Mouse (Mus musculus) liver, embryonic 14.5 days (tissue): ENCODE measurements around the gene Akt3. TPM values are rescaled to one million over a fixed set of nuclear protein-coding genes. Genes with fewer than 3 reads are reported as not detected.

Source experiments
- ATAC-seq: fragments of 200-750 bp; cut with Nextera tagmentation; 2 replicates; pipeline ENCODE4 v1.8.0; 2017; ENCODE audit warnings: moderate number of reproducible peaks, mild to moderate bottlenecking, moderate library complexity; ENCODE audit not compliant: insufficient read depth
- DNase-seq, 3 experiments: peaks; one replicate each; pipeline ENCODE4 v3.0.0-alpha.2; 2012 to 2013; ENCODE audit warnings: low read depth in 3 of 3, low spot score in 3 of 3
- H3K27ac ChIP-seq: fragments of 300-500 bp; sonication (generic); 2 replicates; pipeline ENCODE4 v1.5.1; 2014; ENCODE audit warnings: moderate library complexity, mild to moderate bottlenecking, control low read depth, inconsistent platforms
- H3K27me3 ChIP-seq: fragments of 300-500 bp; sonication (generic); 2 replicates; pipeline ENCODE4 v1.6.1; 2014; ENCODE audit warnings: mild to moderate bottlenecking, low read length, moderate library complexity; ENCODE audit not compliant: control insufficient read depth, insufficient read depth
- H3K36me3 ChIP-seq: fragments of 300-500 bp; sonication (generic); replicated peaks from 2 replicates; pipeline ENCODE4 v1.6.1; 2014; ENCODE audit warnings: low read depth; ENCODE audit not compliant: control insufficient read depth, insufficient read depth
- H3K4me1 ChIP-seq, 2 experiments: fragments of 200-500 bp in 1 of 2; fragments of 300-500 bp in 1 of 2; sonication (generic) in 1 of 2; replicated peaks; 2 replicates each; pipeline ENCODE4 v1.6.1; 2012 to 2014; ENCODE audit warnings: antibody characterized with exemption in 1 of 2, inconsistent platforms in 1 of 2, low read length in 1 of 2; ENCODE audit not compliant: control insufficient read depth in 2 of 2, insufficient read depth in 2 of 2
- H3K4me2 ChIP-seq: fragments of 300-500 bp; sonication (generic); 2 replicates; pipeline ENCODE4 v1.6.1; 2014; ENCODE audit warnings: low read depth, mild to moderate bottlenecking, control low read depth, moderate library complexity
- H3K4me3 ChIP-seq, 2 experiments: fragments of 200-500 bp in 1 of 2; fragments of 300-500 bp in 1 of 2; sonication (generic) in 1 of 2; 2 replicates each; pipeline ENCODE4 v1.5.1; 2012 to 2014; ENCODE audit warnings: low read depth in 2 of 2, low read length in 2 of 2, mild to moderate bottlenecking in 2 of 2, control low read depth in 1 of 2, inconsistent platforms in 1 of 2, moderate library complexity in 1 of 2; ENCODE audit not compliant: insufficient read depth in 1 of 2
- H3K9ac ChIP-seq: fragments of 300-500 bp; sonication (generic); replicated peaks from 2 replicates; pipeline ENCODE4 v1.6.1; 2014; ENCODE audit warnings: mild to moderate bottlenecking, control low read depth, moderate library complexity
- H3K9me3 ChIP-seq: fragments of 300-500 bp; sonication (generic); 2 replicates; pipeline ENCODE4 v1.6.1; 2016; ENCODE audit warnings: low read length, mixed read lengths; ENCODE audit not compliant: control insufficient read depth
- CTCF ChIP-seq: IDR thresholded peaks from 2 replicates; pipeline ENCODE4 v1.5.1; 2016; ENCODE audit warnings: antibody characterized with exemption, low read depth, control low read depth
- EP300 ChIP-seq: IDR thresholded peaks from 2 replicates; pipeline ENCODE4 v1.6.1; 2016; ENCODE audit warnings: antibody characterized with exemption, low read depth
- WGBS: fragments of 180-500 bp; shearing (Covaris S2); extraction: QIAGEN DNeasy Blood & Tissue Kit; methylation state at CpG from one replicate; pipeline ENCODE4 v1.1.7; 2014; ENCODE audit not compliant: insufficient replicate concordance; 5-methylcytosine and 5-hydroxymethylcytosine counted together
- polyA plus RNA-seq, 2 experiments: library from polyadenylated mRNA; depleted of rRNA in 1 of 2; stranded (reverse) in 1 of 2; unstranded in 1 of 2; fragments of >200 nt; fragmentation: Nextera tagmentation in 1 of 2; extraction: Ambion mirVana in 1 of 2; gene quantifications; 2 replicates each; pipeline versions ENCODE4 v1.2.1 to v1.2.3; 2012 to 2014

Gene Akt3
- polyA plus RNA-seq, 2 experiments: 0.56 to 1.1 TPM

DNA sequence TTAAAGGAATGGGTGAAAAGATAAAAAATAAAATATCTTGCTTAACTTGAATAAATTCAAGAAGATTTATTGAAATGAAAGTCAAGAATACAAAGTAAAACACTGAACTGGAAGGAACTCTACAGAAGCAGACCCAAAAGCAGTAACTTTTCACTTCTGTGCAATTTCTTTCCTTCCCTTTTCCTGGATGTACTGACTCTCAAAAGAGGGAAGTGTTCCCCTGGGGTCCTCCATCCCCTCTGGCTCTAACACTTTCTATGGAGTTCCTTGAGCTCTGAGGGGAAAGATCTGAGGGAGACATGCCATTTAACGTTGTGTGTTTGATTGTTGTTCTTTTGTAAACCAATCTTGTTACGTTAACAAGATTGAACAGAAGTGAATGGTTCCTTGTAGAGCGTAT lies 66.4 kb downstream of the Akt3 start:
- no peak for TF ChIP-seq CTCF
- no peak for TF ChIP-seq EP300
- Histone ChIP-seq H3K27me3 (no peaks in the 10 kb centered on the region), H3K9me3 (no peaks in the 10 kb centered on the region), H3K36me3 (no peaks in the 10 kb centered on the region), H3K4me2 (no peak overlapping the region), H3K27ac (no peak overlapping the region), H3K9ac (no peak overlapping the region), H3K4me1 (no peaks in the 10 kb centered on the region), H3K4me3 (no peak overlapping the region)
- ATAC-seq (no peak), DNase-seq (no peak)
- WGBS: 63% methylated on average over 3 of the region's 3 CpGs

DNA sequence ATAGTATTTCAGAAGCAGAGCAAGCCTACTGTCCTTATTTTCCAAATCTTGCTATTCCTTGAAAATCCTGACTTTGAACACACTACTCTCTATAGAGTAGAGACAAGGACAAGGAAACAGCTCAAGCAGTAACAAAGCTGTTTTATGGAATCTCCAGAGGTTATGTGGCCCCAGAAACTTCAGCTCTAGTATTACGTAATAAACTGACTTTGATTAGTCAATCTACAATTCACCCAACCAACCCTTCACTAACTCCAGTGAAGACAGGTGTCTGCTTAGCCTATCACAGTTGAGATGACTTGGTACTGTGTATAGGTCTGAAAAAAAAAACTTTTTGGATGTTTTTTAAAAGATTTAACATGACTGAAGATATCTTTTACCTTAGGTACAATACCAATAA lies 67.6 kb downstream of the Akt3 start:
- 77% methylated on average over 1 of the region's 1 CpGs for WGBS
- Histone ChIP-seq H3K4me1 (no peaks in the 10 kb centered on the region), H3K27ac (no peak overlapping the region), H3K4me3 (no peak overlapping the region), H3K9ac (no peak overlapping the region), H3K36me3 (no peaks in the 10 kb centered on the region), H3K4me2 (no peak overlapping the region), H3K27me3 (no peaks in the 10 kb centered on the region), H3K9me3 (no peaks in the 10 kb centered on the region)
- ATAC-seq (no peak), DNase-seq (no peak)
- TF ChIP-seq CTCF (no peak), EP300 (no peak)

- TF ChIP-seq EP300 (no peak), CTCF (peak; percentile 61)
- ATAC-seq: peak; percentile 48; the same call in 1 of the 2 replicates
- H3K4me1 ChIP-seq: no peaks in the 10 kb centered on the region
- H3K27me3 ChIP-seq: no peaks in the 10 kb centered on the region
- no peaks in the 10 kb centered on the region for H3K36me3 ChIP-seq
- no peaks in the 10 kb centered on the region for H3K9me3 ChIP-seq
- DNase-seq: peak; percentile 36 to 44 (median 39)
- H3K4me3 ChIP-seq: no peak overlapping the region
- no peak overlapping the region for H3K9ac ChIP-seq
- no peak overlapping the region for H3K27ac ChIP-seq
- 28% methylated on average over 3 of the region's 3 CpGs for WGBS
- H3K4me2 ChIP-seq: no peak overlapping the region
Observed at GRCm38 (mm10) chr1:177188708-177189107, 69.3 kb downstream of the Akt3 start.

- TF ChIP-seq CTCF: no peak
- TF ChIP-seq EP300: no peak
- WGBS: 59% methylated on average over 2 of the region's 2 CpGs
- ATAC-seq: no peak
Observed at GRCm38 (mm10) chr1:177186751-177187150, 71.3 kb downstream of the Akt3 start.

GRCm38 (mm10) chr1:177179635-177180034 lies 78.4 kb downstream of the Akt3 start:
- WGBS: 52% methylated on average over 2 of the region's 2 CpGs
- Histone ChIP-seq H3K27ac (no peak overlapping the region), H3K4me2 (no peak overlapping the region), H3K9ac (no peak overlapping the region), H3K4me3 (no peak overlapping the region), H3K9me3 (no peaks in the 10 kb centered on the region), H3K27me3 (no peaks in the 10 kb centered on the region), H3K4me1 (no peaks in the 10 kb centered on the region), H3K36me3 (no peaks in the 10 kb centered on the region)
- no peak for ATAC-seq
- TF ChIP-seq EP300 (no peak), CTCF (no peak)
- DNase-seq: no peak

More at GRCm38 (mm10) chr1:177186751-177187150, 71.3 kb downstream of the Akt3 start:
- no peak overlapping the region for H3K9ac ChIP-seq
- no peak overlapping the region for H3K4me3 ChIP-seq
- no peaks in the 10 kb centered on the region for H3K4me1 ChIP-seq
- no peaks in the 10 kb centered on the region for H3K9me3 ChIP-seq
- H3K27ac ChIP-seq: no peak overlapping the region
- no peak for DNase-seq
- no peak overlapping the region for H3K4me2 ChIP-seq
- H3K27me3 ChIP-seq: no peaks in the 10 kb centered on the region
- no peaks in the 10 kb centered on the region for H3K36me3 ChIP-seq
